Mouse (Mus musculus) limb, embryonic 12.5 days (tissue): Measurements from ENCODE around the gene Pkp4. TPM values are rescaled to one million over a fixed set of nuclear protein-coding genes. Genes with fewer than 3 reads are reported as not detected.
"Not testable (repeated sequence)": the region's sequence is repeated elsewhere in the genome, so short reads cannot be mapped to it uniquely, and the experiment has no call there.

Experiments
- ATAC-seq: fragments of 200-750 bp; cut with Nextera tagmentation; 2 replicates; pipeline ENCODE4 v1.8.0; 2017; ENCODE audit warnings: low read depth, moderate TSS enrichment; ENCODE audit not compliant: insufficient number of reproducible peaks, insufficient read depth, low FRiP score, low TSS enrichment
- H3K27ac ChIP-seq: fragments of 300-500 bp; sonication (generic); 2 replicates; pipeline ENCODE4 v1.5.1; 2016; ENCODE audit warnings: mild to moderate bottlenecking, moderate library complexity
- H3K27me3 ChIP-seq: fragments of 300-500 bp; sonication (generic); 2 replicates; pipeline ENCODE4 v1.6.1; 2016; ENCODE audit warnings: mild to moderate bottlenecking, moderate library complexity
- H3K36me3 ChIP-seq: fragments of 300-500 bp; sonication (generic); 2 replicates; pipeline ENCODE4 v1.6.1; 2016; ENCODE audit warnings: mild to moderate bottlenecking, moderate library complexity
- H3K4me1 ChIP-seq: fragments of 300-500 bp; sonication (generic); replicated peaks from 2 replicates; pipeline ENCODE4 v1.6.1; 2016
- H3K4me2 ChIP-seq: fragments of 300-500 bp; sonication (generic); 2 replicates; pipeline ENCODE4 v1.6.1; 2016; ENCODE audit warnings: mild to moderate bottlenecking, moderate library complexity
- H3K4me3 ChIP-seq: fragments of 300-500 bp; sonication (generic); replicated peaks from 2 replicates; pipeline ENCODE4 v1.5.1; 2016; ENCODE audit warnings: mild to moderate bottlenecking
- H3K9ac ChIP-seq: fragments of 300-500 bp; sonication (generic); replicated peaks from 2 replicates; pipeline ENCODE4 v1.6.1; 2016; ENCODE audit warnings: mild to moderate bottlenecking, moderate library complexity
- H3K9me3 ChIP-seq: fragments of 300-500 bp; sonication (generic); 2 replicates; pipeline ENCODE4 v1.6.1; 2016; ENCODE audit warnings: mild to moderate bottlenecking, moderate library complexity
- WGBS: fragments of 180-500 bp; shearing (Covaris S2); methylation state at CpG from one replicate; pipeline ENCODE4 v1.1.7; 2016; 5-methylcytosine and 5-hydroxymethylcytosine counted together
- polyA plus RNA-seq: library from polyadenylated mRNA; unstranded; fragments of >200 nt; fragmentation: Nextera tagmentation; extraction: Ambion mirVana; gene quantifications from 2 replicates; pipeline ENCODE4 v1.2.1, GENCODE M21; 2016

Pkp4 gene
- polyA plus RNA-seq, 1 experiment from 2014 or later, result 18.7 TPM

DNA sequence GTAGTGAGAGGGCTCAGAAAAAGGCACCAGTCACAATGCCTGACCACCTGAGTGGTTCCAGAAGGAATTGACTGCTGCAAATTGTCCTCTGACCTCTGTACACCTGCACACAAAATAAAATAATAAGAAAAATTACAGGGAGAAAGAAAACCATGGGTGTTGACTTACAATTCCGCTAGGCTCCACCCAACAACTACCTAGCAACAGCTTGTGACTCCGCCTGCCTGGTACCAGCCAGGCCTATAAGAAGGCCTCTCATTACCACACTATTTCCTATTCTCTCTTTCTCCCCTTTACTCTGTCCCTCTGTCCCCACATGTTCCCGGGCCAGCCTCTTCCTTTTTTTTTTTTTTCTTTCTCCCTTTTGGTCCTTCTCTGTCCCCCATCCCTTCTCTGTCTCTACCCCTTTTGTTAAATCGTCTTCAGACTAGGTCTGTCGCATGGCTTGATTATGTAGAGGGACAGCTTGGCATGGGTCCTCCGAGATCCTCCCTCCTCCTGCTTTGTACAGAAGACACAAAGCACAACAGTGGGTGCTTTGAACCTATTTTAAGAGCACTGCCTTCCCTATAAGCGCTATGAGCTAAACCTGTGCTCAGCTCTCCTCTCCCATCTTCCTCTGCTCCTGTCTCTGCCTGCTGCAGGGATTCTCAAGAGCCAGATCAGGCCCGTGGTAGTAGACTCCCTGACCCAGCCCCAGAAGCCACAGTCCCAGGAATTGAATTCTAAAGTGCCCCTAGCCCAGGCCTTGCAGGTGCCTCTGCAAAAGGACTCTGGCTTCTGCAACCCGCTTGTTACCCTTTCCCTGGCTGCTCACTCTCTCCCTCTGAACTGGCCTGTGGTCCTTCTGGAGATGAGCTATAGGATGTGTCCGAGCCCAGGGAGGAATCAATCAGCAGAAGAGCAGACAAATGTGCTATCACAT is 223.5 kb downstream of the Pkp4 start:
- no peak overlapping the region for H3K27ac ChIP-seq
- H3K9ac ChIP-seq, result no peak overlapping the region
- H3K4me1 ChIP-seq, result peaks cover 4% of the 10 kb centered on the region; the same call in 1 of the 2 replicates
- H3K36me3 ChIP-seq, result no peaks in the 10 kb centered on the region
- H3K4me3 ChIP-seq, result no peak overlapping the region
- no peak overlapping the region for H3K4me2 ChIP-seq
- no peaks in the 10 kb centered on the region for H3K27me3 ChIP-seq
- H3K9me3 ChIP-seq, result no peaks in the 10 kb centered on the region
- ATAC-seq, result no peak
- 87% methylated on average over 10 of the region's 10 CpGs for whole genome bisulfite sequencing

DNA sequence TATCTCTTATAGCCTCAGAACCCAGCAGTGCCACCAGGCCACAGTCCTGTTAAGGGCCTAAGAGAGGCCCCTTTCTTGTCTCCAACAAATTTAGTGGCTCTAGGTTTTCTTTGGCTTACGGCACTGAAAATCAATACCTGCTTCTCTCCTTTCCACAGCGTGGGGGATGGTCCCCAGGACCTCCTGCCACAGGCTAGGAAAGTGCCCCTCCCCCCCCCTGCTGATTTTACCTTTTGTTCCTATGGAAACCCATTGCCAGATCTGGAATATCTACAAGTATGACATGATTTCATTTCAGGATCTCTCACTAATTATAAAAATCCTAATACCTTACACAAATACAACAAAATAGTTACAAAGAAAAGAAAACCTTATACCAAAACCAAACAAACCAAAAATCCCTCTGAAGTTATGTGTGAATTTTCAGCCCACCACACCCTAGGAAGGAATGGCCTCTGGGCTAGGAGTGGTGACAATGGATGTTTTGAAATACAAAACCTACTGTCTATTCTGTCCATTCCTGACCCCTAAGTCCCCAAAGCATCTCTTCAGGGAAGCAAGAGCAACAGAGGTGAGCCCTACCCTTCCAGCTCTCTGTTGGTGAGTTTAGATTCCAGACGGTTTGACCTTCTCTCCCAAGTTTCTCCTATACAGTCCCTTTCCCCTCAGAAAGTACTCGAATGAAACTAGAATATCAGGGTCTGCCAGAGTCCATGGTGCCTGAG is 224.7 kb downstream of the Pkp4 start:
- no peak overlapping the region for H3K27ac ChIP-seq
- H3K9me3 ChIP-seq, result no peaks in the 10 kb centered on the region
- H3K4me2 ChIP-seq, result no peak overlapping the region
- H3K36me3 ChIP-seq, result no peaks in the 10 kb centered on the region
- H3K9ac ChIP-seq, result no peak overlapping the region
- no peak for ATAC-seq
- H3K4me3 ChIP-seq, result no peak overlapping the region
- no peaks in the 10 kb centered on the region for H3K27me3 ChIP-seq
- WGBS, result 53% methylated on average over 4 of the region's 4 CpGs
- peaks cover 4% of the 10 kb centered on the region; the same call in 1 of the 2 replicates for H3K4me1 ChIP-seq

DNA sequence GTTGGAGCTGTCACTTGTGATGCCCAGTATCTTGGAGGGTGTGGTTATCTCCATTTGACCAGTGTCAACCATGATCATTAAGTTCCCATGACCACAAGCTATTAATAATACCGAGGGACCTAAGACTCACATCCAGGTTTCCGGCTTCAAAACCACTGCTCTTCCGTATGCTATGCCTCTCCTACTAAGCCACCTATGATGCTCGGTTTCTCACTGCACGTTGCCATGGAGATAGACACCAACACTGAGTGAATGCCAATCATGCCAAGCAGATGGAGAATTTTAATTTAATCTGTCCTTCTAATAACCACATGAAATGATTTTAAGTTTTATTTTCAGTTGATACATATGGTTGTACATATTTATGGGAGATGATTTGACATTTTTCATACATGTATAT is 229.3 kb downstream of the Pkp4 start:
- peaks cover 3% of the 10 kb centered on the region; the same call in 1 of the 2 replicates for H3K4me1 ChIP-seq
- no peak overlapping the region for H3K4me2 ChIP-seq
- no peaks in the 10 kb centered on the region for H3K27me3 ChIP-seq
- H3K36me3 ChIP-seq, result no peaks in the 10 kb centered on the region
- no peak for ATAC-seq
- no peak overlapping the region for H3K9ac ChIP-seq
- no peak overlapping the region for H3K4me3 ChIP-seq
- WGBS, result 90% methylated on average over 5 of the region's 5 CpGs
- H3K27ac ChIP-seq, result no peak overlapping the region
- H3K9me3 ChIP-seq, result no peaks in the 10 kb centered on the region

DNA sequence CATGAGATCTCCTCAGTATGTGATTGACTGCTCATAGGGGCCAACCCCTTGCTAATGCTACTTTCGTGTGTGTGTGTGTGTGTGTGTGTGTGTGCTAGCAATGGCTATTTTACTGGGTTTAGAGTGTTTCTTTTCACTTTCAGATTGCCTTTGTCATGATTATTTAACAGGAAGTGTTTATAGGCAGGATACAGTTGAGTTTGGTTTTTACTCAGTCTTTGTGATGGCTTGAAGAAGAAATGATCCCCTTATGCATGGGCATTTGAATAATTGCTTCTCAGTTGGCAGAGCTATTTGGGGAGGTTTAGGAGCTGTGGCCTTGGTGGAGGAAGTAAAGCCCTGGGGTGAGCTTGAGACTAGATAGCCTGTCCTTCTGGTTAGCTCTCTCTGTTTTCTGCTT is 232.5 kb downstream of the Pkp4 start:
- no peak overlapping the region for H3K9ac ChIP-seq
- WGBS, result 84% methylated on average over 1 of the region's 1 CpGs
- no peak for ATAC-seq
- H3K27me3 ChIP-seq, result no peaks in the 10 kb centered on the region
- H3K9me3 ChIP-seq, result no peaks in the 10 kb centered on the region
- H3K4me2 ChIP-seq, result no peak overlapping the region
- H3K4me3 ChIP-seq, result no peak overlapping the region
- H3K4me1 ChIP-seq, result no peaks in the 10 kb centered on the region
- no peak overlapping the region for H3K27ac ChIP-seq
- H3K36me3 ChIP-seq, result no peaks in the 10 kb centered on the region

DNA sequence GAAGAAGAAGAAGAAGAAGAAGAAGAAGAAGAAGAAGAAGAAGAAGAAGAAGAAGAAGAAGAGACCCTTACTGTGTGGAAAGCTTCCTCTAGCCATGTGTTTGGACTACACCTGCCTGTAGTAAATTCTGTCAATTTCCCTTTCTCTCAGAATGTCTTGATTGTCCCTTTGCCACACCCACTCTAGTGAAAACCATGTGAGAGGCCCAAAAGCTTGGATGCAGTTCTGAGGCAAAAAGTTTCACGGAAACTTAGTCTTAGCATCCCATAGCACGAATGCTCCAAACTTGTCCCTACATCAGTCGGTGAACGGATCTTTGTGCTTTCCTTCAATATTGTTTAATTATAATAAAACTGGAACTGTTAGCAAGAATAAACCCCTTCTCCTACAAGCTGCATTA is 234.0 kb downstream of the Pkp4 start:
- H3K4me1 ChIP-seq, result no peaks in the 10 kb centered on the region
- no peaks in the 10 kb centered on the region for H3K27me3 ChIP-seq
- 94% methylated on average over 4 of the region's 4 CpGs for WGBS
- no peaks in the 10 kb centered on the region for H3K36me3 ChIP-seq
- no peak overlapping the region for H3K4me3 ChIP-seq
- H3K4me2 ChIP-seq, result no peak overlapping the region
- no peak overlapping the region for H3K9ac ChIP-seq
- H3K9me3 ChIP-seq, result no peaks in the 10 kb centered on the region
- no peak for ATAC-seq
- H3K27ac ChIP-seq, result no peak overlapping the region

DNA sequence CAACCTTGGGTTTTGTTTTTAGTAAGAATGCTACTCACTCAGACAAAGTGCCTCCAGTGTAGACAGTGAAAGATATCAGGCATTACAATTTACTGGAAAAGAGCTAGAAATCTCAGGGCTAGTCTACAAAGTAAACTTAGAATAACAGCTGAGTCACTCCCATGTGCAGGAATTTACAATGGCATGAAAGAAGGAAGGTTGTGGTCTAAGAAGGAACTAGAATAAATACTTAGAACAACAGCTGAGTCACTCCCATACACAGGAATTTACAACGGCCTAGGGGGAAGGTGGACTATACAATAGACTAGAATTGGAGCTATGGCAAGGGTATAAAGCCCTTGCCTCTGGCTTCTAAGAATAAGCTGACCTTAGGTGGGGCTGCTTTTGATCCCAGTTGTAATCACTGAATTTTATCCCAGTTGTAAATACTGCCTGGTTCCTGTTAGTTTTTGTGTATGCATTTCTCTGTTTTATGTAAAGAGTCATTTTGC is 234.6 kb downstream of the Pkp4 start:
- not testable (repeated sequence) for H3K27ac ChIP-seq, H3K9ac ChIP-seq, ATAC-seq, H3K36me3 ChIP-seq, H3K27me3 ChIP-seq, H3K4me2 ChIP-seq, H3K4me3 ChIP-seq, H3K4me1 ChIP-seq, H3K9me3 ChIP-seq
- WGBS, result 79% methylated on average over 1 of the region's 1 CpGs

DNA sequence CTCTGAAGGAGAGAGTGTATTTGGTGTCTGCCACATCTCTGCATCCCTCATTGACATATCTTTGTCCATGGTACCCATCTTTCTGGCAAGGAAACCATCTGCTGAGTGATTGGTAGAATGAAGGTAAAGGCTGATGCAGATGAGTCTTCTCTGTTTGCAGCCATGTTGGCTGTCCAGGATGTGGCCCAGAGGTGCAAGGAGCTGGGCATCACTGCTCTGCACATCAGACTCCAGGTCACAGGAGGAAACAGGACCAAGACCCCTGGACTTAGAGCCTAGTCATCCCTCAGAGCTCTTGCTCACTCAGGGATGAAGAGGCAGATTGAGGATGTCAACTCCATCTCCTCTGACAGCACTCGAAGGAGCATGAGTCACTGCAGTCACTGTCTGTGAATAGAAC is 235.9 kb downstream of the Pkp4 start:
- Histone ChIP-seq H3K27ac (no peak overlapping the region), H3K9me3 (no peaks in the 10 kb centered on the region), H3K4me1 (peaks cover 6% of the 10 kb centered on the region), H3K27me3 (no peaks in the 10 kb centered on the region), H3K36me3 (no peaks in the 10 kb centered on the region), H3K4me3 (no peak overlapping the region), H3K9ac (no peak overlapping the region), H3K4me2 (no peak overlapping the region)
- no peak for ATAC-seq
- 89% methylated on average over 1 of the region's 1 CpGs for WGBS

DNA sequence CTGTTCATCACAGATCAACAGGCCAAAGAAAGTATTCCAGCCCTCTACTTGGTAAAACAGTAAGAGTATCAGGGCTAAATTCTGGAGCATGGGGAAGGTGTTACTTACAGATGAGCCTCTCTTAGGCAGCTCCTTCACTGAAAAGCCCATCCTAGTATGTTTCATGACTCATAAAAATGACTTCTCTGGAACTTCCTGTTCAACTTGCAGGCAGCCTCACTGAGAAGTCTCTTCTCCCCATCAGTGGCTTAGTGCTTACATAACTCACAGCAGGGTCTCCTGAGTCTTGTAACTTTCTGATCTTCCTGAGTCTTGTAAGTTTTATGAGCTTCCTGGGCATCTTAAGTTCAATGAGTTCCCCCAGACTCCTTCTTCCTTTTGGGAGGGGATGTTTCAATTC is 236.9 kb downstream of the Pkp4 start:
- Histone ChIP-seq H3K36me3 (no peaks in the 10 kb centered on the region), H3K27me3 (no peaks in the 10 kb centered on the region), H3K4me1 (peaks cover 16% of the 10 kb centered on the region), H3K4me3 (no peak overlapping the region), H3K9me3 (no peaks in the 10 kb centered on the region), H3K27ac (no peak overlapping the region), H3K4me2 (no peak overlapping the region), H3K9ac (no peak overlapping the region)
- no peak for ATAC-seq

DNA sequence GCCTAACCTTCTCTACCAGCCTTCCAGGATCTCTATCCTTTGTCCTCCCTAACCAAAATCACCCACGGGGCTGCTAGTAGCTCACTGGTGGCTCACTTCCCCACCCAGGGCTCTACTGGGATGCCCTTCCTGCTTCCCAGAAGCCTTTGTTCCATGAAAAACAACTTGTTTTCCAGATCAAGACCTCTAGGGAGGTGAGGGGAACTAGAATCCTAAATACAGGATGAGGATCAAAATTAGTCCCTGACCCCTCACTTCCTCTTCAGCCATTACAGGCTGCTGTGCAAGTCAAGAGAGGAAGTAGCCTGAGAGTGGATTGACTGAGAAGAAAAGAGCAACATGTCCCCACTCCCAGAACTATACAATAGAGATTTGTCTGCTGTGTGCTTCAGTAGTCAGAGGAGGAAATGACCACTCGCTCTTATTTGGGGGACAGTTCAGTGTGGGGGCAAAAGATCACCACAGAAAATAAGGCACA is 240.3 kb downstream of the Pkp4 start:
- H3K4me2 ChIP-seq, result no peak overlapping the region
- H3K9me3 ChIP-seq, result no peaks in the 10 kb centered on the region
- WGBS, result 63% methylated on average over 2 of the region's 2 CpGs
- no peak overlapping the region for H3K4me3 ChIP-seq
- H3K36me3 ChIP-seq, result no peaks in the 10 kb centered on the region
- no peak overlapping the region for H3K9ac ChIP-seq
- no peaks in the 10 kb centered on the region for H3K27me3 ChIP-seq
- H3K27ac ChIP-seq, result no peak overlapping the region; the same call in 1 of the 2 replicates
- ATAC-seq, result no peak
- peaks cover 16% of the 10 kb centered on the region for H3K4me1 ChIP-seq

DNA sequence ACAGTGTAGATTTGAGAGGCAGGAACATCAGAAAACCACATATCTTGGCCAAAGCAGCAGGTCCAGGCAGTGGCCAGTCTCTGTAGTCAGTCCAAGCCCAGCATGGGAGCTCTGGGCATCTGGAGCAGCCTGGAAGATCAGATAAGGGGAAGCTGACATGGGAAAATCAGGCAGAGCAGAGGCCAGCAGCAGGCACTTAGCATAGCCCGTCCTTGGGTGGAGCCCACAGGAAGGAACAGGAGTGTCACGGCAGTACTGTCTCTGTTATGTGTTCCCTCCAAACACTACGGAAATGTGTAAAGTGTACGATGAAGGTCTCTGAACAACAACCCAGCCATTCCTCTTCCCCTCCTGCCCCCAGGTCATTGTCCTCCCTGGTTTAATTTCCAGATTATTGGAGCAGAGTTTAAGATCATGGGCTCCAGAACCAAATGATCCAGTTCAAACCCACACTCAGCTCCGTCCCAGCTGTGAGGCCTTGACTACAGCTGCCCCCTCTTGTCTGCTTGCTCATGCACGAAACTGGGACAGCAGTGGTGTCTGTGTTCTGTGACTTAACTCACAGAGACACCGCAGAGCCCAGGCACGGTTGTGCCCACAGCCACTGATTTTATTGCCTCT is 241.3 kb downstream of the Pkp4 start:
- no peak overlapping the region for H3K4me3 ChIP-seq
- H3K9me3 ChIP-seq, result no peaks in the 10 kb centered on the region
- 51% methylated on average over 8 of the region's 8 CpGs for WGBS
- H3K4me1 ChIP-seq, result peaks cover 16% of the 10 kb centered on the region
- H3K27me3 ChIP-seq, result no peaks in the 10 kb centered on the region
- ATAC-seq, result no peak; the same call in 1 of the 2 replicates
- peak overlapping the region; percentile 29 for H3K27ac ChIP-seq
- H3K36me3 ChIP-seq, result no peaks in the 10 kb centered on the region
- H3K4me2 ChIP-seq, result no peak overlapping the region
- no peak overlapping the region for H3K9ac ChIP-seq

DNA sequence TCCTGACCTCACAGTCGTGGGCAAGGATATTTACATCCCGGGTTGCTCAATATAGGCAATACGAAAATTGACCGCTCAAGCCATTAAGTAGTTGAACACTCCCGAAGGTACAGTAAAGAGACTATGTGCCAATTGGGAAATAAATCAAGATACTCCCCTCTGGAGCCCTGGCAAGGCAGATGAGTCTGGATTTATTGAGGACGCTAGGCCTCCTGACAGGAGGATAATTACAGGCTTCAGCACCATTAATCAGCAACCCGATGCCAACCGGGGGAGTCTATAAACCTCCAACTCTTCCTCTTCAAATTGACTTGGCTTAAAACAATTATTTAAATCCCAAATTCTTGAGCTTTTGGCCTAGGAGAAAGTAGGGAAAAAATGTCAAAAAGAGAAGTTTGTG is 243.4 kb downstream of the Pkp4 start:
- ATAC-seq, result no peak
- H3K4me1 ChIP-seq, result peaks cover 16% of the 10 kb centered on the region
- no peak overlapping the region for H3K4me2 ChIP-seq
- H3K36me3 ChIP-seq, result no peaks in the 10 kb centered on the region
- H3K27me3 ChIP-seq, result no peaks in the 10 kb centered on the region
- H3K4me3 ChIP-seq, result no peak overlapping the region
- no peak overlapping the region for H3K27ac ChIP-seq
- no peaks in the 10 kb centered on the region for H3K9me3 ChIP-seq
- no peak overlapping the region for H3K9ac ChIP-seq
- WGBS, result 60% methylated on average over 8 of the region's 8 CpGs
